Mouse (Mus musculus) ES-E14 (cell line): Measurements from ENCODE around the gene Bach2. TPM values are rescaled to one million over a fixed set of nuclear protein-coding genes. Genes with fewer than 3 reads are reported as not detected.

Experiments used
- DNase-seq: peaks from one replicate; pipeline ENCODE4 v3.0.0-alpha.2; 2013; ENCODE audit warnings: low read depth, low spot score
- H3K27ac ChIP-seq: 2 replicates; pipeline ENCODE4 v1.5.1; 2012; ENCODE audit warnings: low read depth, mild to moderate bottlenecking, low read length, moderate library complexity, mixed read lengths; ENCODE audit not compliant: poor library complexity, insufficient read depth, severe bottlenecking
- H3K36me3 ChIP-seq: 2 replicates; pipeline ENCODE4 v1.6.1; 2012; ENCODE audit warnings: mild to moderate bottlenecking, low read length, moderate library complexity, mixed read lengths; ENCODE audit not compliant: control insufficient read depth, poor library complexity, insufficient read depth, severe bottlenecking
- H3K4me1 ChIP-seq, 2 experiments: fragments of 150-350 bp in 1 of 2; sonication (generic) in 1 of 2; 2 replicates each; pipeline ENCODE4 v1.6.1; 2012; ENCODE audit warnings: low read length in 2 of 2, mild to moderate bottlenecking in 1 of 2, mixed read lengths in 1 of 2; ENCODE audit not compliant: control insufficient read depth in 2 of 2, insufficient read depth in 2 of 2, poor library complexity in 1 of 2
- H3K4me3 ChIP-seq, 2 experiments: fragments of 150-350 bp in 1 of 2; sonication (generic) in 1 of 2; 2 replicates each; pipeline ENCODE4 v1.5.1; 2012; ENCODE audit warnings: low read length in 2 of 2, low read depth in 1 of 2, mild to moderate bottlenecking in 1 of 2, mixed read lengths in 1 of 2; ENCODE audit not compliant: insufficient read depth in 1 of 2, poor library complexity in 1 of 2, severe bottlenecking in 1 of 2
- H3K9ac ChIP-seq: 2 replicates; pipeline ENCODE4 v1.6.1; 2012; ENCODE audit warnings: low read depth, mild to moderate bottlenecking, low read length, mixed read lengths; ENCODE audit not compliant: poor library complexity, insufficient read depth, severe bottlenecking
- H3K9me3 ChIP-seq: fragments of 150-350 bp; sonication (generic); 2 replicates; pipeline ENCODE4 v1.6.1; 2012; ENCODE audit warnings: low read depth, mild to moderate bottlenecking, low read length; ENCODE audit not compliant: control insufficient read depth, insufficient read depth
- CHD2 ChIP-seq: IDR thresholded peaks from 2 replicates; pipeline ENCODE4 v1.6.1; 2014; ENCODE audit warnings: mild to moderate bottlenecking, low read depth, low read length, inconsistent platforms
- HCFC1 ChIP-seq: IDR thresholded peaks from 2 replicates; pipeline ENCODE4 v1.6.1; 2012; ENCODE audit warnings: low read length, inconsistent platforms, borderline replicate concordance; ENCODE audit not compliant: insufficient read depth
- MAFK ChIP-seq: IDR thresholded peaks from 2 replicates; pipeline ENCODE4 v1.6.1; 2014; ENCODE audit warnings: mild to moderate bottlenecking, low read depth, low read length, inconsistent platforms; ENCODE audit not compliant: insufficient read depth
- ZC3H11A ChIP-seq: IDR thresholded peaks from 2 replicates; pipeline ENCODE4 v1.6.1; 2012; ENCODE audit warnings: low read depth, mild to moderate bottlenecking, inconsistent platforms, low read length, borderline replicate concordance
- ZNF384 ChIP-seq: IDR thresholded peaks from 2 replicates; pipeline ENCODE4 v1.6.1; 2012; ENCODE audit warnings: low read depth, low read length, inconsistent platforms
- in situ Hi-C, 2 experiments: fragments of 600-800 bp; cut with MboI; formaldehyde crosslinking; loops; one replicate each; pipeline ENCODE4 v1.15.1; 2025; ENCODE audit warnings: low sequenced_read_pairs in 2 of 2, inconsistent platforms in 1 of 2; ENCODE audit not compliant: unreplicated experiment in 2 of 2
- total RNA-seq: library from RNA; depleted of rRNA; stranded (reverse); fragments of 300-350 nt; gene quantifications from 2 replicates; pipeline ENCODE4 v1.2.3, GENCODE M21; 2012

The Bach2 gene
- total RNA-seq, 1 experiment = 3.3 TPM

DNA sequence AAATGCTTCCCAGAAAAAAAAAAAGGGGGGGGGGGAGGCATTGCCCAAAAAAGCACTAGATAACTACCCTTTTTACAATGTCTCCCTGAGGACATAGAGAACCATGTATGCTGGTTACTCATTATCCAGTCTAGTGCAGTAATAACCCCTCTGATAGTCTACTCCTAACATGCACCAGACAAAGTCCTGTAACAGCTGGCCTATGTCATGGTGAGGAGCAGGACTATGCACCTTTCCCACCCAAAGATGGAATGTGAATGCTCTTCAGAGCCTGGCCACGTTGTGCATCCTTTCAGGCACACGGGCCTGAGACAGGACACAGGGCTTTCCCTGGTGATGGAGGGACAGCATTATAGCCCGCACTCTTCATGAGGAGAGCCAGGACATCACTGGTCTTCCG, 299.9 kb downstream of the Bach2 start:
- no peak for TF ChIP-seq MAFK
- TF ChIP-seq HCFC1 = no peak
- no peak for TF ChIP-seq ZC3H11A
- TF ChIP-seq ZNF384 = no peak
- no peak for TF ChIP-seq CHD2
- in situ Hi-C loops = no loop called here
- no peaks in the 10 kb centered on the region for H3K9me3 ChIP-seq

DNA sequence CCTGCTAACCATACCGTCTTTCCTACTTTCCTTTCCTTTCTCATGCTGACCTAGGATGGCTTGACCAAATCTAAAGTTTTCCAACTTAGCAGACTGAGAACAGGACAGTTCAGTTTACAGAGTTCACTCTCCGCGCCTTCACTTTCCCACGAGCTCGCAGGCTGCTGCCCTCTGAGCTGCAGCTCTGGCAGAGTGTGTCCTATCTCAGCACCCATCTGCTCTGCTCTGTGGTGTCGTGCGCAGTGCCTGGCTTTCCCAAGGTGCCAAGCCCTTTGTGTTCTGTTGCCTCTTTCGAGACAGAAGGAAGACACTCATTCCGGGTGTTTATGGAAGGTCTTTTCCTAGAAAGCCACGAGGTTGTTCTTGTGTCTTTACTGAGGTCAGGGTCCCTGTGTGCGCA, 300.4 kb downstream of the Bach2 start:
- no peak for DNase-seq
- H3K27ac ChIP-seq = no peak overlapping the region
- H3K36me3 ChIP-seq = no peaks in the 10 kb centered on the region
- no peak overlapping the region for H3K9ac ChIP-seq
- in situ Hi-C loops = no loop called here
- H3K4me1 ChIP-seq = no peaks in the 10 kb centered on the region
- H3K4me3 ChIP-seq = no peak overlapping the region
- TF ChIP-seq CHD2 = no peak
- TF ChIP-seq ZC3H11A = no peak
- TF ChIP-seq HCFC1 = no peak
- no peak for TF ChIP-seq ZNF384
- TF ChIP-seq MAFK = no peak
- H3K9me3 ChIP-seq = no peaks in the 10 kb centered on the region

More for the DNA sequence above, 299.9 kb downstream of the Bach2 start:
- Histone ChIP-seq H3K4me1 (no peaks in the 10 kb centered on the region), H3K36me3 (no peaks in the 10 kb centered on the region), H3K4me3 (peak overlapping the region; percentile 26 to 53), H3K9ac (no peak overlapping the region), H3K27ac (no peak overlapping the region)
- DNase-seq = no peak

DNA sequence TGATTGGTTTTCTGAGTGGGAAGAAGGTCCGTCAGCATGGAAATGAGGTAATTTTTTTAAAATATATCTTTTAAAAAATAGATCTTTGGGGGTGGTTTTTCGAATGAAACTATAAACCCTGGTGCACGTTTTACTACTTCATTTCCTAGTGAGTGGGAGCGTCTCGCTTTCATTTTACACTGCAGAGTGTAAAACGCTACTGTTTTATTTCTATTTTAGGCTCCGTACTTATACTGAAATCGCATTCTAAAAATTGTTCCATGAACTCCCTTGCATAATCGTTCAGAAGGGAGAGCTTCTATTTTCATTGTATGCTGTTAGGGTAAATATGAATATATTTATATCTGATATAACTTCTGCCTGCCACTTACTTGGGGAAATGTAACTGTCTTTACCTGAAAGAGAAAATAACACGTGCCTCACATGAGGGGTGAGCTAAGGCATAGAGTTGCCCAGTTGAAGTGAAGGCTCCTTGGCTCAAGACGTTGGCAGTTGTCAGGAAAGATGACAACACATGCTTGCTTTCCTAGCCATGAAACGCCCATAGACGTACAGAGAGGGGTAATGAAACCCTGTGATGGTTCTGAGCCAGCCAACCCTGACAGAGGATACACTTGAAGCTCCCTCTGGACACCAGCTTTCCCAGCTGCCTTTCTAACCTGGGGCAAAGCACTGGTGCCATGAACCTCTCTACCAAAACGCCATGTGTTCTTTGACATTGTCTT, 306.4 kb downstream of the Bach2 start:
- no peak overlapping the region for H3K4me3 ChIP-seq
- H3K27ac ChIP-seq = no peak overlapping the region

DNA sequence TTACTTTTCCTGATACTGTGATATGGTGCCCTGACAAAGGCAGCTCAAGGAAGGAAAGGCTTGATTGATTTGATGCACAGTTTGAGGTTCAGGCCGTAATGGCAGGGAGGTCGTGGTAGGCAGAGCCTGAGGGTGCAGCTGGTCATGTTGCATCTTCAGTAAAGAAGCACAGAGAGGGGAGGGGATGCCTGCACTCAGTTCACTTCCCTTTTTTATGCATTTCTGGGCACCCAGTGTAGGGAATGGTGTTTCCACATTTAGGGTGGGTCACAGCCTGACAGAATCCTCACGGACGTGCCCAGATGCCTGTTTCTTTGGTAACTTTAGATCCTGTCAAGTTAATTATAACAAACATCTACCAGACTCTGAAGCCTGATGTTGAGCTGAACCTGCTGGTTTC, 306.9 kb downstream of the Bach2 start:
- Histone ChIP-seq H3K36me3 (no peaks in the 10 kb centered on the region), H3K9me3 (no peaks in the 10 kb centered on the region), H3K4me3 (no peak overlapping the region), H3K9ac (no peak overlapping the region), H3K4me1 (no peaks in the 10 kb centered on the region), H3K27ac (no peak overlapping the region)
- in situ Hi-C loops = loop anchor here in 1 of 2 experiments (10.0 kb wide), 1 partner anchor 491 kb away; no protein-coding TSS in a partner anchor
- no peak for DNase-seq
- TF ChIP-seq MAFK (no peak), ZC3H11A (no peak), CHD2 (no peak), HCFC1 (no peak), ZNF384 (no peak)

More for the DNA sequence above, 306.4 kb downstream of the Bach2 start:
- in situ Hi-C loops = loop anchor here in 1 of 2 experiments (10.0 kb wide), 1 partner anchor 490 kb away; no protein-coding TSS in a partner anchor
- H3K4me1 ChIP-seq = no peaks in the 10 kb centered on the region
- H3K9me3 ChIP-seq = no peaks in the 10 kb centered on the region
- no peak for DNase-seq
- TF ChIP-seq CHD2 (no peak), HCFC1 (no peak), ZNF384 (no peak), MAFK (no peak), ZC3H11A (no peak)
- H3K36me3 ChIP-seq = no peaks in the 10 kb centered on the region
- H3K9ac ChIP-seq = no peak overlapping the region
